Mouse (Mus musculus) layer of hippocampus, adult 18-20 months (tissue): Measurements from ENCODE around the gene Lsm14b. TPM values are rescaled to one million over a fixed set of nuclear protein-coding genes. Genes with fewer than 3 reads are reported as not detected.
A peak's percentile ranks its signal among the peaks of the same experiment; 100 is the strongest.

Source experiments
- DNase-seq, 2 experiments: peaks; one replicate each; pipeline ENCODE4 v3.0.0; 2022; ENCODE audit warnings: low spot score in 2 of 2
- total RNA-seq, 2 experiments: library from RNA; stranded (reverse); gene quantifications; 2 replicates each; pipeline ENCODE4 v1.2.3; 2021

The Lsm14b gene
- total RNA-seq, 2 experiments from 2014 or later: 97.5 to 98.5 TPM

DNA sequence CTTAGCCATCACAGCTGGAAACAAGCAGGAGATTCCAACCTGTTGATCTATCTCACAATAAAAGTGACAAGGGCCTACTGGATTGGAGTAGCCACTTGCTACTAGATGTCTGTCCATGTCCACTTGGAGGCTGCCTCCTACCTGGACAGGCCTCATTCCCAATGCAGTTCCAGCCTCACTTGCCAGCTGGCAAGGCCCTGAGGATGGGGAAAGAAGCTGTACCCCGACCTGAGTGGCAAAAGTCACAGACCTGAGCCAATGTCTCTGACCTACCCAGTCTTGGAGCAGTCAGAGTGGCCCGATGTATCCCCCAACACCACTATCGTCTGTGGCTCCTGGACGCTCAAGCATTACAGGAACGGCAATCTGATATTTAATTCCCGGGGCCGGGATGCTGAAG lies 11.1 kb upstream of the Lsm14b start:
- no peak for DNase-seq

DNA sequence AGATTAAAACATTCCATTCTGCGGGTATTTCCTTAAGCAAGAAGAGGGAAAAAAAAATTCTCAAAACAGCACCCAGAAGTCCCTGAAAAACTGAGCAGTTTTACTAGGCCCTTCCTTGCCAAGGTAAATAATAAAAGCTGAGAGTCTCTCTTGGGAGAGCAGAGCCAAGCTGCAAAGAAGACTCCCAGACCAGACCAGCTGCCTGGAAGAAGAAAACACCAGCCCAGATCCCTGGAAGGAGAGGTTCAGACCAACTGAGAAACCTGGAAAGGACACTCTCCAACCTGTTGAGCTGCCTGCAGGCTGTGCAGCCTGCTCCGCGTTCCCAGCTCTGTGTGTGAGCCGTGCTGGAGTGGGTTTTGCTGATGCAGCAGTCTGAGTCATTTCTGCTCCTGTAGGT lies 7.2 kb upstream of the Lsm14b start:
- DNase-seq: no peak

DNA sequence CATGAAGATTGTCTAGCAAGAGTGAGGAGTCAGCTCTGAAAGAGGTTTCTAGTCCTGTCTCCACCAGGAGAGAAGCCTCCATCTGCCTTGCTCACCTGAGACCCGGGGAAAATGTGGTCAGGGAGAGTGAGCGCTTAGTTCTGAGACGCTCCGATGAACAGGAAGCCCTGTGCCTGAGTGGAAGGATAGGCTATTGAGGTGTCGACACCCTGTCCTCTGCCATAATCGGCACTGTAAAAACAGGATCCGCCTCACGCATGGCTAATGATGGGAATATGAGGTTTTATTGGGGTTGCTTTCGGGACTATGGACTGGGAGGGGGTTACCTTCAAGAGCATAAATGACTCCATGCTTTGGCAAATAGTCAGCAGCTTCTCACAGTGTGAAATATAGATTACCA lies 6.2 kb upstream of the Lsm14b start:
- DNase-seq: no peak

DNA sequence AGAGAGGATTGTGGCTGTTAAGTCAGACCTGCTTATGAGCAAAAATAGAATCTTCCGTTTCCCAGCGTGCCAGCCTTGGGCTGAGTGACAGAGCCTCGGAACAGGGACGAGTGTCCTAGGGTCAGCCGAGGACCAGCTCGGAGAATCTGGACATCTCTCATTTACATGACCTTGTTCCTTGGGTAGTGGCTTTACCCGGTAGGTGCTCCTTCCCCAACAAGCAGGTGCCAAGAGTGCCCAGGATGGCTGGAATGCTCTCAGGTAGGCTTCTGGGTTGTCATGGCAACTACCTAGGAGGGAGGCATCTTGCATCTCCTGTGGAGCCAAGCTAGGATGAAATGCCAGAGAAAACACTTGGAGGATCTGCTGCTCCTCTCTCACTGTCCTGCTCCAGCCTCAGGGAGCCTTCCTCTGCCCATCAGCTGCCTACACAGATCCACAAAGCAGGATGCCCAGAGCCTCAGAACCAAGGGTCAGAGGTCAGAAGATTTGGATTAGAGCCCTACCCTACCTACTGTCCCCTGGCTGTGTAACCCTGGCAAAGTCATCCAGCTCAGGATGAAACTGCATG lies 4.6 kb upstream of the Lsm14b start:
- no peak for DNase-seq

DNA sequence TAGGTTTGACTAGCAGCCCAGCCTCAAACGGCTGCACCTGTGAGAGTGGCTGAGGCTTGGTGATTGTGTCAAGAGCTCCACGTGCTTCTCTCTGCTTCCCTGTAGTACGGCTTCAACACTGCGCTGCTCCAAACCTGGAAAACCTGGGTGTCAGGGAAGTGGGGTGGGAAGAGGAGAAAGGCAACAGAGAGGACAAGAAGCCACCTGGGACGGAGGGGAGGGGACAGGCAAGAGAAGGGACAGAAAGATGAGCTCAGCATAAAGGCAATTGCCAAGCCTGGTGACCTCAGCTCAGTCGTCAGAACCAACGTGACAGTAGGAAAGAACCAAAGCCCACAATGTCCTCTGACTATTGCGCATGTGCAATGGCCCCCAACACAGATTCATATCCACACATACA lies 3.9 kb upstream of the Lsm14b start:
- no peak for DNase-seq

DNA sequence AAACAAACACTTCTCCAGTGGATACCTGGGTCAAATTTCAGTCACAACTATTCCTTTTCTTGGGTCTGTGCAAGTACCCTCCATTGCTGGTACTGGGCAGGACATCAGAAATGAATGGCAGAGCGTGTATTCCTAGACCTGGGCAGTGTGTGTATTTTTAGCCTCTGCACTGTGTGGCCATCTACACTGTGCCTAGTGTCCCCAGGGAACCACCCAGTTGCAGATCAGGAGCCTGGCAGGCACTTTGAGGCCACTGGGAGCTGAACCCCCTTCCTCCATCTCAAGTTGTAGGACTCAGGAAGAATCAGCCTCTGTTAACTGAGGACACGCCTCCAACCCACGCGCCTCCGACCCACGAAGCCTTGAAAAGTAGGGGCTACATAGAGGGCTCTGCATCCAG lies 2.0 kb upstream of the Lsm14b start:
- DNase-seq: no peak

DNA sequence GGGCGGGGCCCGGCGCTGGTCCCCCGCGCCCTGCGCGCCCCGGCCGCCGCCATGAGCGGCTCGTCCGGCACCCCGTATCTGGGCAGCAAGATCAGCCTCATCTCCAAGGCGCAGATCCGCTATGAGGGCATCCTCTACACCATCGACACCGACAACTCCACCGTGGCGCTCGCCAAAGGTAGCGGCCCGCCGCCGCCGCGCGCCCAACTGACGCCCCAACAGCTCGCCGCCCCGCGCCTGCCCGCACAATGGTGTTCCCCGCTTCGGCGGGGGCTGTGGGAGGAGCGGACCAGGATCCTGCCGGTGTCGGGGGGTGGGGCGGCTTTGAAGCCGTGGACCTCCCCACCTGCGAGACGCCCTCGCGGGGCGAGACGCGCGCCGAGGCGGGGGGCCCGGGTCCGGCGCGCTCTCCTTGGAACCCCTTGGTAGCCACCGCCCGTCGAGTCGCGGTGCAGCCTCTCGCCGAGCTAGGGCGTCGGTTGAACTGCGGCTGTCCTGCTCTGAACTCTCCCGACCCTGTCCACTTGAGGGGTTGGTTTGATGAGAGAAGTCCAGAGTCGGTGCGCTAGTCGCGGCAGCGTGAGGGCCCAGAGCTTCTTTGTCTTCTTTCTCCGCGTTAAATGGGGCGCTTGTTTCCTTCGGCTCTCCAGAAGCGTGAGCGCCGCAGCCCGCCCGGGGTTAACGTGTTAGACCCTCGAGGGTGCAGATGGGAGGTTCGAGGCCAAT lies 511 bp downstream of the Lsm14b start:
- DNase-seq: peak; percentile 48 to 52

DNA sequence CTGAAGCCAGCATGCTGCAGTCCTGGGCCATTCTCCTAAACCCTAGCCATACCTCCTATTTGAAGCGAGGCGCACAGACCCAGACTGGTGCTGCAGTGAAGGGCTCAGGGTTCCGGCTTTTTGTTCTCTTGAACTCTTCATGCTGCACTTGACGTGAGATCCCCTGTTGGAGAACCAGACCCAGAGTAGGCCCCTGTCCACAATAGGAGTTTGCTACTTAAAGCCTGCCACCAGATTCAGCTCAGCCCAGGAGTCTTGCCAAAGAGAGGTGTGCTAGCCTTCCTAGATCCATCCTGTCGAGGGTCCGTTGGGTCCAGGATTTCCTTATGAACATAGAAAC lies 1.0 kb downstream of the Lsm14b start:
- DNase-seq: no peak

DNA sequence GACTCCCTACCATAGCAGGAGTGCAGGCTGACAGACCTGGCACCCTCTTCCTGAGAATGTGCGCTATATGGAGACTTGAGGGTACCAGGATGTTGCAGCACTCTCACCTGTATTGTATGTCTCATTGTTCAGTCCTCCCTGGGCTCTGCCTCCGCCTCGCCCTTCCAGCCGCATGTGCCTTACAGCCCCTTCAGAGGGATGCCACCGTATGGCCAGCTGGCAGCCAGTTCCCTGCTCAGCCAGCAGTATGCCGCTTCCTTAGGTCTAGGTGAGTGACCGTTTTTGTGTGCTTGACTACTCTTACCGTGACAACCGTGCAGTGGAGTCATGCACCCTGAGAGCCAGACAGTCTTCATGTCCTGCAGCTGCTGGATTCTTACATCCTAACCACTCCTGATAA lies 3.0 kb downstream of the Lsm14b start:
- no peak for DNase-seq

DNA sequence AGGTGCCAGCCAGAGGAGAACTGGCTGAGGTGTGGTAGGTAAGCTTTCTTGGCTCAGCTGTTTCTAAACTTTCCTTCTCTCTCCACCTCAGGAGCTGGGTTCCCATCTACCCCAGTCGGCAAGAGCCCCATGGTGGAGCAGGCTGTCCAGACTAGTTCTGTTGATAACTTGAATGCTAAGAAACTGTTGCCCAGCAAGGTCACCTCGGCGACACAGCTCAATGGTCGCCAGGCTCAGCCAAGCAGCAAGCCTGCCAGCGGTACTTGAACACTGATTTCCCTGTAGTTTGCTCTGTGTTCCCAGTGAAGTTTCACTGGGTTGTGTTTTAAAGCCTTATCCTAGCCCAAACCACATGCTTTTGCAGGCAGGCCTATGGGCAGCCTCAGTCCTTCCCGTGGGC lies 6.5 kb downstream of the Lsm14b start:
- no peak for DNase-seq

DNA sequence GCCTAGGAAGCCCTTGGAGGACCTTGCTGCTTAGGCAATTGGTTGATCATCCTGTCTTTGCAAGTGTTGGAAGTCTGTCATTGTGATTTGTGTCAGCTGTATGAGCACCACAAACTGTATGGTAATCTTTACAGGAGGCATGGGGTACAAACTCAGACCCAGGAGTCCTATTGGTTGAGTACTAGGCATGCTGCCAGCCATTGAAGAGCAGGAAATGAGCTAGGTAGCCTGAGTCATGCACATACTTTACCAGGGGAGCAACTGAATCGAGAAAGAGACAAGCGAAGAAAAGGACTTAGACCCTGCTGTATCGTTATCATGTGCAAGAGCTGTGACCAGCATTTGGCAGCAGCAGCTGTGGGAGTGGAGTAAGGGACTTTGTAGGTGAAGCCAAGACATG lies 8.1 kb downstream of the Lsm14b start:
- no peak for DNase-seq

DNA sequence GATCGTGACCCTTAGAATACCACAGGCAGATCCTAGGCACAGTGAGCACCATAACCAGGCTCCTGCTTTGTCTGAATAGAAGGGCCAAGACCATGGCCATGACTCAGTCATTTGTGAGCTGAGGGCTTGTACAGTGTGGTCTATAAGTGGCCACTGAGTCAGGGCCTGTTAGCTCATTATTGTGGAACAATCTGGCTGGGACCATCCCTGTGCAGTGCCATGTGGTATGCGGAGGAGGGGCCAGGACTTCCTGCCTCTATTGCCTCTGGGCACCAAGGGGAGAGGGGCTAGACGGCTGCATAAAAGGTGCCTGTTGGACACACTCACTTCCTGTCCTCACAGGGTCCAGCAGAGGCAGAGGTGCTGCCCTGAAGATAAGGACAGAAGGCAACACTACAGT lies 9.2 kb downstream of the Lsm14b start:
- DNase-seq: no peak

DNA sequence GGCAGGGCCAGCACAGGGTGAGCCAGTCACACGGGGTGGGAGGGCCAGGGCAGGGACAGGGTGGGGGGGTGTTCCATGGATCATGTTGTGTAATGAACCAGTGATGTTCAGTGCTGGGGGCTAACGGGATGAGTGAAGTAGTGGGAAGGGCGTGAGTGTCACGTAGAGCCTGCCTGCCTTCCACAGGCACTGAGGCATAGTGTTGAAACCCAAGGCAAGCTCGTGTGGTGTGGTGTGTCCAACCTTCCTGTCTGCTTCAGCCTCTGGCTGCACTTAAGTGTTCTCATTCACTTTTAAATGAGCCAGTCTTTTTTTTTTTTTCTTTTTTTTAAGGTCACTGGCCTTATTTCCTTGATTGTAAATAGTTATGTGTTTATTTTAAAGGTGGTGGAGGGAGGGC lies 10.0 kb downstream of the Lsm14b start:
- no peak for DNase-seq

DNA sequence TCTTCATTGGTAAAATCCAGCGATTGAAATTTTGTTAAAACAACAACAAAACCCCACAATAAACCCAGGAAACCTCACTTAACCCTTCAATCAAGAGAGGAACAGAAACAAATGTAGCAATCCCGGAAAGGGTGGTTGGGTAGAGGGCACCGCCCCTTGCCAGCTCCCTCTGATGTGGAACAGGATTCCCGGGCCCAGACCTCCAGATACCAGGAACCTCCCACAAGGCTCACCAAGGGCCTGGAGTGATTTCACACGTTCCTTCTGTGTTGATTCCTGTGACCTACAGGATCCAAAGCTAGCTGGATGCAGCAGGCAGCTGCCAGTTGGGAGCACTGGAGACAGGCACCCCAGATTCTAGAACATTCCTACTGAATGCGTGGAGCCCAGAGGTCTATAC lies 15.6 kb downstream of the Lsm14b start:
- DNase-seq: no peak

DNA sequence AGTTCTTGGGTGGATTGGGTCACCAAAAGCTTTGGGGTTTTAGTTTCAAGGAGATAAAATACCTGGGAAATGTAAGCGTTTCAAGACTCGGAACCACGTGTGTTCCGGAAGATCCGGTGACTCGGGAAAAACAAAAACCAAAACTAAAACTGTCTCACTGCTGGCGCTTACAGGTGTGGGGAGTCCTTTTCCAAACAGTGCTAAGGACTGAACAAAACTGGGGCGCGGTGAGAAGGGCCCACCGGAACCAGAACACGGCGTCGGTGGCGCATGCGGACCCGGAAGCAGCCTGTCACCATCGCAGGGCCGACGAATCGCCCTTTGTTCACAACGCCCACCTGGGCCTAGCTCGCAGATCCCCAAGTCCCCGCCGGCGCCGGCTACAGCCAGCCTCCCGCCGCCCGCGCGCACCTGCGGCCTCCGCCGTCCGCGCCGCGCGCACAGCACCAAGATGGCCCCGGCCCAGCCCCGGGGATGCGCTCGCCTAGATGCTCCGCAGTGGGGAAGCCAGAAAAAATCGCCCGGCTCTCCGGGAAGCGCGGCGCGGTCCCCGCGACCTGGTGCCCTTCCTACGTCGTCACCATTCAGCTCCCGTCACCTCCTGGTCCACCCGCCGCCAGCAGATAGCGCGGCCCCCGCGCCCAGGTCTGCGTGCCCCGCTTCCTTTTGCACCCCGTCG lies 16.9 kb downstream of the Lsm14b start:
- peak in 1 of 2 experiments; percentile 57 for DNase-seq

DNA sequence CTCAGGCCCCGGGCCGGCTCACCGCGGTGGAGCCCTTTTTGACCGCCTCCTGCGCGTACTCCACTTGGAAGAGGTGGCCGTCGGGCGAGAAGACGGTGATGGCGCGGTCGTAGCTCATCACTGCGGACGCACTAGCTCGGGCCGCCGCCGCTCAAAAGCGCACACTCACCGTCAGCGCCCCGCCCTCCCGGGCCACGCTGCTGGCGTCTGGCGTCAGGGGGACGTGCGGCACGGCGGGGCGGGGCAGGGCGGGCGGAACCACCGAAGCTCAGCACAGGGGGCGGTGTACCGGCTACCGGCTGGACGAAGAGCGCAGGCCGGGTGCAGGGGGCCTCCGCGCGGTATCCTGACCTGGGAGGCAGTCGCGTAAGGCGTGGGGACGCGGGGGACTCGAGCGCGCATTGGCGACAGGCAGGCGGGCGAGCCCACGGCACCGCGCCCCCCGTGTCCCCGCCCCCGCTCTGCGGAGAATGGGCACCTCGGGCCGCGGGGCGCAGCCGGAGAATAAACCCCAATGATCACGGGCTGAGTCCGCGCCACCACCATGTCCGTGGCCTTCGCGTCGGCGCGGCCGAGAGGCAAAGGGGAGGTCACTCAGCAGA lies 17.6 kb downstream of the Lsm14b start, which contains the start of the genes Psma7 and Ss18l1:
Gene Psma7 (minus strand): TSS at position 178 of the 602 bp plus-strand sequence.
Gene Ss18l1 (plus strand): TSS at position 254 of the 602 bp plus-strand sequence.
- peak; percentile 87 to 90 for DNase-seq

DNA sequence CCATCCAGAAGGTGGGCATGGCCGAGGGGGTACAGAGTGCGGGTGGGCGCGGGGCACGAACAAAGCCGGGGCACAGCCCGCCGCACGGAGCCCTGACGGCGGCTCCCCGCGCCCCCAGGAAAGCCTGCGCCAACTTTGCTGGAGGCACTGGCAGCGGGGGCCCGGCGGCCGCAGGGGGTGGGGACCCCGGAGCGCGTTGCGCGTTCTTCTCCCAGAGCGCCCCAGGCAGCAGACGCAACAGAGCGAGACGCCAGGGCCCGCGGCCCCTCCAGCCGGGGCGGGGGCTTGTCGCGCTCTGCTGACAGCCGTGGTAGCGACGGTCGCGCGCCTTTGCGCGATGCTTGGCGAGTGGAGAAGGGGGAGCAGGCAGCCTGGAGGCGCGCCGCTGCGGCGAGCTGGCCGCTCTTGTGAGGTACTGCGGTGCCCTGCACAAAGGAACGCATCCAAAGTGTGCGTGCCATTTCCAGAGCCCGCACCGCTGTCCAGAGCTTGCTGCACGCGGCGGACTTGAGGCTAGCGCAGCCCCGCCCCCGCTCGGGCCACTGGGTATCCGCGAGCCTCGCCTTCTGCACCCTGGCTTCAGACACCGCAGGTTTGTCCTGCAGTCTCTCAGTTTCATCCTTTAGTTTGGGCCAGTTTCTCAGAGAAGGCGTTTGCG lies 18.2 kb downstream of the Lsm14b start:
- peak; percentile 59 to 66 for DNase-seq

DNA sequence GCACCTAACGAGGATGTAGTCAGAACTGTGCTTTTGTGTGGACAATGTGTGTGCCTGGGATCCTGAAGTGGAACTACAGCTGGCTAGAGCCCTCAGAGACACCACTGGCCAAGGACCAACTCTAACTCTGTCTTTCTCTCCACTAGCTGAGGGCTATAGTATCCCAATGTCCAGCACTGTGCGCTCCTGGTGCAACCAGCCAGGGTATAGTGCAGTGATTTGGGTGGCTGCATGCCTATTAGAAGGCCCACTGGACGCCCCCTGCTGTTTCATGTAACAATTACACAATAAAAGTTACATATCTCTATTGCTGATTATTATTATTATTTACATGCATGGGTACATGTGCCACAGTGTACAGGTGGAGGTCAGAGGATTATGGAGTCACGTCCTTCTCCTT lies 20.5 kb downstream of the Lsm14b start:
- DNase-seq: peak in 1 of 2 experiments; percentile 58

DNA sequence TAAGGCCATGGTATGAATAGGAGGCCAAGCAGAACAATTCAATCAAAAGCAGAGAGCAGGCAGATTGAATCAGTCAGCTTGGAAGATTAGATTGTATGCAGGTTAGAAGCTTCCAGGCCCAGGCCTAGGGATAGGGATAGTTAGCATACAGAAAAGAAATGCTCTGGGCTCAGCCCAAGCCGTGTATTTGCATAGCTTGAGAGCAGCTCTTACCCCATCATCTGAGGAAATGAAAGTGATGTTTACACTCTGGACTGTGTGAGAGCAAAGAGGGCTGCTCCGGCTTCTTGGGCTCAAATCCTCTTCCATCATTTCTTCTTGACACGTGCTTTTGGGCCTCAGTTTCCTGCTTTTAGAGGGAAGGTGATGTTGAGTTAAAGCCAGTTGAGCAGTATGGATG lies 22.8 kb downstream of the Lsm14b start:
- no peak for DNase-seq

DNA sequence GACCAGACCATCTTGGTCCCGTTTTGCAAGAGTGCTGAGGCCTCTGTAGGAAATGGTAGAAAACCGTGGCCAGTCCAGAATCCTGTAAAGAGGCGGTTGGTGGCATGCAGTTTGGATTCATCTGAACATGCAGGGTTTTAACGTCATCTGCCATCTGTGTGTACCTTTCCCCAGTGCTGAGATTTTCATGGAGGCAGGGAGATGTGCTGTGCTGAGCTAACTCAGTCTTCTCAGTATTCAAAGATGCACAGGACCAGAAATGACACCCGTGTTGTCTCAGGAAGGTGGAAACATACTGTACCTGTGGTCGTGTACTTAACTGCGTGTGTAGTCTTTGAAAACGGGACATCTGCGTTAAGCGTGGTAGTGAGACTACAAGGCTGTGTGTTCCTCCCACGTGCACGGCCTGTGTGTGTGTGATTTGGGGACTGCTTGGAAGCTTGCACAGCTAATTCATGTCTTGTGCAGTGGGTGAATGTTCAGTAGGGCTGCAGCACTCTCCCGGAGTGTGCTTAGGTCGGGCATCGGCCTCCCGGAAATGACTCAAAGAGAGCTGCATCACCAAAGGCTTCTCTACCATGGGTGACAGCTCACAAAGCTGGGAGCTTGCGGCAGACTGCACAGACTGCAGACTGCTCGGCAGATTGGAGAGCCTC lies 23.3 kb downstream of the Lsm14b start:
- peak; percentile 64 to 82 for DNase-seq

DNA sequence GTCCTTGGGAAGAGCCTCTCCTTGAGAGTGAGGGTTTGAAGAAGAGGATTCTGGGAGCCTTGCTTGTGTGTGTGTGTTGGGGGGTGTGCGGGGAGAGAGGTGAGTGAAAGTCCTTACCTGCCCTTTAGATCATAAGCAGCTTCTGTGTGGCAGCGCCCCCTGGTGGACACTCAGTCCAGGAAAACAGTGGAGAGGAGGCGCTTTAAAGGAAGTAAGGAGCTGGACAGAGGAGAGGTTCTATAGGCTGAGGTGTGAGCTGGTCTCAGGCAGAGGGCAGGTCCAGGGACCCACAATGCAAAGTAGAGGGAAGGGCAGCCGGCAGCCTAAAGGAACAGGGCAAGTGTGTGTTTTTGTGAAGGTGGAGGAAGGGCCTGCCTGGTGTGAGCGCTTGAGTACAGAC lies 26.2 kb downstream of the Lsm14b start:
- DNase-seq: peak; percentile 45 to 84
